Mouse (Mus musculus): ENCODE data around the gene Ppp1r13l. TPM values are rescaled to one million over a fixed set of nuclear protein-coding genes. Genes with fewer than 3 reads are reported as not detected.

Ppp1r13l gene
- polyA plus RNA-seq, 1 experiment from 2014 or later: 15.2 TPM

GRCm38 (mm10) chr7:19403731-19404296 lies 44.3 kb downstream of the Ppp1r13l start, which contains the start of gene Klc3:
Klc3 (minus strand) TSS chr7:19404104.
- Histone ChIP-seq H3K4me1 (ENCODE audit: control insufficient read depth in 2 of 2, insufficient read depth in 2 of 2, low read length in 2 of 2) (peaks cover 0 to 7% of the 10 kb centered on the region in 2 experiments; a peak in 3 of 4 replicates), H3K9me3 (ENCODE audit: control insufficient read depth, low read length) (peaks cover 5% of the 10 kb centered on the region; the same call in 1 of the 2 replicates), H3K27ac (replicated peaks in 1 of 2; ENCODE audit: control insufficient read depth in 1 of 2, insufficient read depth in 1 of 2, low read depth in 2 of 2, low read length in 2 of 2) (no peak within 1 kb of the TSS), H3K36me3 (ENCODE audit: control insufficient read depth, insufficient read depth, low read length) (no peaks in the 10 kb centered on the region), H3K9ac (ENCODE audit: low read length) (peak within 1 kb of the TSS; percentile 69), H3K4me3 (ENCODE audit: control insufficient read depth in 1 of 2, insufficient read depth in 1 of 2, low read depth in 1 of 2, low read length in 2 of 2) (peak within 1 kb of the TSS; percentile 57 to 59), H3K4me2 (ENCODE audit: low read length) (peak within 1 kb of the TSS; percentile 96), H3K27me3 (ENCODE audit: control insufficient read depth, insufficient read depth, low read length) (peaks cover 39% of the 10 kb centered on the region)
- WGBS: under 1% methylated on average over 60 of the region's 62 CpGs
- ATAC-seq (ENCODE audit: insufficient number of reproducible peaks, insufficient read depth, low FRiP score, low read depth): peak; percentile 54

DNA sequence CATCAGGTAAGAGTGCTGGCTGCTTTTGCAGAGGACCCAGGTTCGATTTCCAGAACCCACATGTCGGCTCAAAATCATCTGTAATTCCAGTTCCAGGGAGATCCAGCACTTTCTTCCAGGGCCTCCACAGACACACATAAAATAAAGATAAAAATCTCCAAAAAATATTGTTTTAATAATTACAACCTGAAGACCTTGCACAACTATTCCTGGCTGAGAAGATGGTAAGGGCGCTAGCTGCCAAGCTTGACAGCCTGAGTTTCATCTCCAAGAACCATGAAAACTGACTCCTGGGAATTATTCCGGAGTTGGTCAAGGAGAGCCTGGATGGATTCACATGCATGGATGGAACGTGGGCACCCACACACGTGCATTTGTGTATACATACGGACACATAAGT lies 44.9 kb downstream of the Ppp1r13l start, which contains the start of gene Ckm:
Ckm (plus strand) TSS at position 301 of the 400 bp plus-strand sequence.
- peak within 1 kb of the TSS; percentile 57 to 59 for H3K4me3 ChIP-seq (ENCODE audit: control insufficient read depth in 1 of 2, insufficient read depth in 1 of 2, low read depth in 1 of 2, low read length in 2 of 2)
- no peaks in the 10 kb centered on the region for H3K36me3 ChIP-seq (ENCODE audit: control insufficient read depth, insufficient read depth, low read length)
- H3K4me2 ChIP-seq (ENCODE audit: low read length): peak within 1 kb of the TSS; percentile 96
- WGBS: 47% methylated on average over 7 of the region's 7 CpGs
- peak within 1 kb of the TSS; percentile 69 for H3K9ac ChIP-seq (ENCODE audit: low read length)
- H3K27me3 ChIP-seq (ENCODE audit: control insufficient read depth, insufficient read depth, low read length): peaks cover 39% of the 10 kb centered on the region
- no peak for ATAC-seq (ENCODE audit: insufficient number of reproducible peaks, insufficient read depth, low FRiP score, low read depth)
- H3K27ac ChIP-seq (replicated peaks in 1 of 2; ENCODE audit: control insufficient read depth in 1 of 2, insufficient read depth in 1 of 2, low read depth in 2 of 2, low read length in 2 of 2): no peak within 1 kb of the TSS
- peaks cover 4 to 11% of the 10 kb centered on the region in 2 experiments for H3K4me1 ChIP-seq (ENCODE audit: control insufficient read depth in 2 of 2, insufficient read depth in 2 of 2, low read length in 2 of 2)
- peaks cover 5% of the 10 kb centered on the region; the same call in 1 of the 2 replicates for H3K9me3 ChIP-seq (ENCODE audit: control insufficient read depth, low read length)

GRCm38 (mm10) chr7:19405417-19405816 lies 45.9 kb downstream of the Ppp1r13l start:
- Histone ChIP-seq H3K36me3 (ENCODE audit: control insufficient read depth, insufficient read depth, low read length) (no peaks in the 10 kb centered on the region), H3K9ac (ENCODE audit: low read length) (no peak overlapping the region), H3K27me3 (ENCODE audit: control insufficient read depth, insufficient read depth, low read length) (peaks cover 35% of the 10 kb centered on the region), H3K9me3 (ENCODE audit: control insufficient read depth, low read length) (peaks cover 5% of the 10 kb centered on the region; the same call in 1 of the 2 replicates), H3K4me3 (ENCODE audit: control insufficient read depth in 1 of 2, insufficient read depth in 1 of 2, low read depth in 1 of 2, low read length in 2 of 2) (no peak overlapping the region), H3K4me1 (ENCODE audit: control insufficient read depth in 2 of 2, insufficient read depth in 2 of 2, low read length in 2 of 2) (peaks cover 10 to 13% of the 10 kb centered on the region in 2 experiments), H3K27ac (replicated peaks in 1 of 2; ENCODE audit: control insufficient read depth in 1 of 2, insufficient read depth in 1 of 2, low read depth in 2 of 2, low read length in 2 of 2) (no peak overlapping the region), H3K4me2 (ENCODE audit: low read length) (peak overlapping the region; percentile 44)
- ATAC-seq (ENCODE audit: insufficient number of reproducible peaks, insufficient read depth, low FRiP score, low read depth): no peak
- 4% methylated on average over 19 of the region's 19 CpGs for WGBS

DNA sequence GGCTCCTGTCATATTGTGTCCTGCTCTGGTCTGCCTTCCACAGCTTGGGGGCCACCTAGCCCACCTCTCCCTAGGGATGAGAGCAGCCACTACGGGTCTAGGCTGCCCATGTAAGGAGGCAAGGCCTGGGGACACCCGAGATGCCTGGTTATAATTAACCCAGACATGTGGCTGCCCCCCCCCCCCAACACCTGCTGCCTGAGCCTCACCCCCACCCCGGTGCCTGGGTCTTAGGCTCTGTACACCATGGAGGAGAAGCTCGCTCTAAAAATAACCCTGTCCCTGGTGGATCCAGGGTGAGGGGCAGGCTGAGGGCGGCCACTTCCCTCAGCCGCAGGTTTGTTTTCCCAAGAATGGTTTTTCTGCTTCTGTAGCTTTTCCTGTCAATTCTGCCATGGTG lies 50.2 kb downstream of the Ppp1r13l start:
- Histone ChIP-seq H3K36me3 (ENCODE audit: control insufficient read depth, insufficient read depth, low read length) (peaks cover 21% of the 10 kb centered on the region), H3K4me3 (ENCODE audit: control insufficient read depth in 1 of 2, insufficient read depth in 1 of 2, low read depth in 1 of 2, low read length in 2 of 2) (no peak overlapping the region), H3K27me3 (ENCODE audit: control insufficient read depth, insufficient read depth, low read length) (peaks cover 5% of the 10 kb centered on the region), H3K27ac (replicated peaks in 1 of 2; ENCODE audit: control insufficient read depth in 1 of 2, insufficient read depth in 1 of 2, low read depth in 2 of 2, low read length in 2 of 2) (peak overlapping the region; percentile 93 to 95), H3K9me3 (ENCODE audit: control insufficient read depth, low read length) (0 out of 2 replicates have a peak, but pooled peaks cover 3% of the 10 kb centered on the region), H3K9ac (ENCODE audit: low read length) (peak overlapping the region; percentile 35), H3K4me2 (ENCODE audit: low read length) (peak overlapping the region; percentile 72), H3K4me1 (ENCODE audit: control insufficient read depth in 2 of 2, insufficient read depth in 2 of 2, low read length in 2 of 2) (peaks cover 16 to 22% of the 10 kb centered on the region in 2 experiments)
- ATAC-seq (ENCODE audit: insufficient number of reproducible peaks, insufficient read depth, low FRiP score, low read depth): peak; percentile 77
- 17% methylated on average over 6 of the region's 6 CpGs for WGBS

- peaks cover 28% of the 10 kb centered on the region for H3K36me3 ChIP-seq (ENCODE audit: control insufficient read depth, insufficient read depth, low read length)
- peak overlapping the region; percentile 43 to 50 for H3K4me3 ChIP-seq (ENCODE audit: control insufficient read depth in 1 of 2, insufficient read depth in 1 of 2, low read depth in 1 of 2, low read length in 2 of 2)
- WGBS: 43% methylated on average over 11 of the region's 11 CpGs
- peak overlapping the region; percentile 93 to 95 for H3K27ac ChIP-seq (replicated peaks in 1 of 2; ENCODE audit: control insufficient read depth in 1 of 2, insufficient read depth in 1 of 2, low read depth in 2 of 2, low read length in 2 of 2)
- H3K9me3 ChIP-seq (ENCODE audit: control insufficient read depth, low read length): 0 out of 2 replicates have a peak, but pooled peaks cover 3% of the 10 kb centered on the region
- H3K4me2 ChIP-seq (ENCODE audit: low read length): peak overlapping the region; percentile 72
- no peaks in the 10 kb centered on the region for H3K27me3 ChIP-seq (ENCODE audit: control insufficient read depth, insufficient read depth, low read length)
- H3K4me1 ChIP-seq (ENCODE audit: control insufficient read depth in 2 of 2, insufficient read depth in 2 of 2, low read length in 2 of 2): peaks cover 16 to 20% of the 10 kb centered on the region in 2 experiments
- ATAC-seq (ENCODE audit: insufficient number of reproducible peaks, insufficient read depth, low FRiP score, low read depth): peak; percentile 81
- peak overlapping the region; percentile 79 for H3K9ac ChIP-seq (ENCODE audit: low read length)
These were observed 51.3 kb downstream of the Ppp1r13l start for GRCm38 (mm10) chr7:19410766-19411344.

DNA sequence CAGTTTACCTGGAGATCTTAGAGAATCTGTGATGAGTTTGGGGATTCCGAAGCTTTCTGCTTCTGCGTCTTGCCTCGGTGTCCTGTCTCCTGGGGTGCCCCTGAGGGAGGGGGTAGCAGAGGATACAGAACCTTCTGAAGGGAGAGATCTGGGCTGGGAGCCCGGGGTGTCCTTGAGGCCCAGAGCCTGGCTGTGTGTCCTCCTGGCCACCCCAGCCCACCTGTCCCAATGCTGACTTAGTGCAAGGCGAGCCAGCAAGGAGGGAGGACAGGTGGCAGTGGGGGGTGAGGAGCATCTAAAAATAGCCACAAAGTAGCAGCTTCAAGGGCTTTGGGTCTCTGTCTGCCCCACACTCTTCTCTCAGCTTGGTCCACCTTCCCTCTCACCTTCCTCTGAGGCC lies 52.2 kb downstream of the Ppp1r13l start:
- Histone ChIP-seq H3K9me3 (ENCODE audit: control insufficient read depth, low read length) (0 out of 2 replicates have a peak, but pooled peaks cover 3% of the 10 kb centered on the region), H3K27me3 (ENCODE audit: control insufficient read depth, insufficient read depth, low read length) (no peaks in the 10 kb centered on the region), H3K27ac (replicated peaks in 1 of 2; ENCODE audit: control insufficient read depth in 1 of 2, insufficient read depth in 1 of 2, low read depth in 2 of 2, low read length in 2 of 2) (peak overlapping the region; percentile 93 to 95), H3K4me3 (ENCODE audit: control insufficient read depth in 1 of 2, insufficient read depth in 1 of 2, low read depth in 1 of 2, low read length in 2 of 2) (peak overlapping the region; percentile 43 to 50), H3K9ac (ENCODE audit: low read length) (peak overlapping the region; percentile 79), H3K36me3 (ENCODE audit: control insufficient read depth, insufficient read depth, low read length) (peaks cover 37% of the 10 kb centered on the region), H3K4me2 (ENCODE audit: low read length) (peak overlapping the region; percentile 72), H3K4me1 (ENCODE audit: control insufficient read depth in 2 of 2, insufficient read depth in 2 of 2, low read length in 2 of 2) (peaks cover 18 to 20% of the 10 kb centered on the region in 2 experiments)
- WGBS: 60% methylated on average over 5 of the region's 5 CpGs
- no peak for ATAC-seq (ENCODE audit: insufficient number of reproducible peaks, insufficient read depth, low FRiP score, low read depth)

GRCm38 (mm10) chr7:19413525-19413924 lies 54.0 kb downstream of the Ppp1r13l start:
- Histone ChIP-seq H3K27ac (replicated peaks in 1 of 2; ENCODE audit: control insufficient read depth in 1 of 2, insufficient read depth in 1 of 2, low read depth in 2 of 2, low read length in 2 of 2) (no peak overlapping the region), H3K4me3 (ENCODE audit: control insufficient read depth in 1 of 2, insufficient read depth in 1 of 2, low read depth in 1 of 2, low read length in 2 of 2) (no peak overlapping the region), H3K9ac (ENCODE audit: low read length) (no peak overlapping the region), H3K27me3 (ENCODE audit: control insufficient read depth, insufficient read depth, low read length) (no peaks in the 10 kb centered on the region), H3K4me2 (ENCODE audit: low read length) (no peak overlapping the region), H3K4me1 (ENCODE audit: control insufficient read depth in 2 of 2, insufficient read depth in 2 of 2, low read length in 2 of 2) (peaks cover 18 to 20% of the 10 kb centered on the region in 2 experiments), H3K9me3 (ENCODE audit: control insufficient read depth, low read length) (0 out of 2 replicates have a peak, but pooled peaks cover 3% of the 10 kb centered on the region), H3K36me3 (ENCODE audit: control insufficient read depth, insufficient read depth, low read length) (peaks cover 52% of the 10 kb centered on the region)
- no peak for ATAC-seq (ENCODE audit: insufficient number of reproducible peaks, insufficient read depth, low FRiP score, low read depth)
- WGBS: 72% methylated on average over 3 of the region's 3 CpGs
